Mouse (Mus musculus): ENCODE data around the gene Rab34.

Gene Rab34

GRCm38 (mm10) chr11:78164924-78165760 lies 23.1 kb upstream of the Rab34 start, which contains the start of gene Traf4:
Gene Traf4, minus strand, starts transcription at chr11:78165589.
- peak in 1 of 2 experiments; percentile 65 for DNase-seq (ENCODE audit: low spot score in 2 of 2)

GRCm38 (mm10) chr11:78165761-78166109 lies 22.5 kb upstream of the Rab34 start:
- DNase-seq (ENCODE audit: low spot score in 2 of 2): no peak

GRCm38 (mm10) chr11:78166161-78166560 lies 22.1 kb upstream of the Rab34 start:
- DNase-seq (ENCODE audit: low spot score in 2 of 2): no peak

- no peak for DNase-seq (ENCODE audit: low spot score in 2 of 2)
These were observed 21.6 kb upstream of the Rab34 start for GRCm38 (mm10) chr11:78166640-78167039.

GRCm38 (mm10) chr11:78167257-78167959 lies 20.8 kb upstream of the Rab34 start:
- DNase-seq (ENCODE audit: low spot score in 2 of 2): no peak

- no peak for DNase-seq (ENCODE audit: low spot score in 2 of 2)
These were observed 19.4 kb upstream of the Rab34 start for GRCm38 (mm10) chr11:78168541-78169468.

- no peak for DNase-seq (ENCODE audit: low spot score in 2 of 2)
These were observed 17.9 kb upstream of the Rab34 start for GRCm38 (mm10) chr11:78170306-78170705.

- DNase-seq (ENCODE audit: low spot score in 2 of 2): no peak
These were observed 16.9 kb upstream of the Rab34 start for GRCm38 (mm10) chr11:78171328-78171727.

- DNase-seq (ENCODE audit: low spot score in 2 of 2): no peak
These were observed 16.0 kb upstream of the Rab34 start for GRCm38 (mm10) chr11:78172034-78172747.

GRCm38 (mm10) chr11:78172748-78173383 lies 15.4 kb upstream of the Rab34 start:
- DNase-seq (ENCODE audit: low spot score in 2 of 2): no peak

- no peak for DNase-seq (ENCODE audit: low spot score in 2 of 2)
These were observed 13.7 kb upstream of the Rab34 start for GRCm38 (mm10) chr11:78174506-78174905.

GRCm38 (mm10) chr11:78175771-78176401 lies 12.3 kb upstream of the Rab34 start:
- no peak for DNase-seq (ENCODE audit: low spot score in 2 of 2)

- peak; percentile 72 to 79 for DNase-seq (ENCODE audit: low spot score in 2 of 2)
These were observed 11.8 kb upstream of the Rab34 start, which contains the start of the genes Nek8 and Tlcd1 for GRCm38 (mm10) chr11:78176402-78176862. Gene Nek8, minus strand, starts transcription at chr11:78176675. Gene Tlcd1, plus strand, starts transcription at chr11:78176711.

GRCm38 (mm10) chr11:78176905-78177331 lies 11.3 kb upstream of the Rab34 start:
- DNase-seq (ENCODE audit: low spot score in 2 of 2): no peak

GRCm38 (mm10) chr11:78177437-78177836 lies 10.8 kb upstream of the Rab34 start:
- DNase-seq (ENCODE audit: low spot score in 2 of 2): no peak

GRCm38 (mm10) chr11:78177903-78178858 lies 10.0 kb upstream of the Rab34 start:
- peak; percentile 90 to 95 for DNase-seq (ENCODE audit: low spot score in 2 of 2)

- DNase-seq (ENCODE audit: low spot score in 2 of 2): peak in 1 of 2 experiments; percentile 45
These were observed 9.3 kb upstream of the Rab34 start for GRCm38 (mm10) chr11:78178859-78179437.

- DNase-seq (ENCODE audit: low spot score in 2 of 2): no peak
These were observed 8.7 kb upstream of the Rab34 start for GRCm38 (mm10) chr11:78179438-78179999.

Data from frontal cortex, postnatal 14 days (tissue).